Mouse (Mus musculus) limb, embryonic 13.5 days (tissue): ENCODE results near the gene Myh9. TPM values are rescaled to one million over a fixed set of nuclear protein-coding genes. Genes with fewer than 3 reads are reported as not detected.
A peak's percentile ranks its signal among the peaks of the same experiment; 100 is the strongest.

Experiments
- ATAC-seq: fragments of 200-750 bp; cut with Nextera tagmentation; 2 replicates; pipeline ENCODE4 v1.8.0; 2017; ENCODE audit warnings: low read depth, moderate number of reproducible peaks, moderate TSS enrichment; ENCODE audit not compliant: low FRiP score
- H3K27ac ChIP-seq: fragments of 300-500 bp; sonication (generic); 2 replicates; pipeline ENCODE4 v1.5.1; 2015; ENCODE audit warnings: inconsistent platforms, mild to moderate bottlenecking, moderate library complexity
- H3K27me3 ChIP-seq: fragments of 300-500 bp; sonication (generic); 2 replicates; pipeline ENCODE4 v1.6.1; 2015; ENCODE audit warnings: mild to moderate bottlenecking, inconsistent platforms
- H3K36me3 ChIP-seq: fragments of 300-500 bp; sonication (generic); 2 replicates; pipeline ENCODE4 v1.6.1; 2015; ENCODE audit warnings: inconsistent platforms, mild to moderate bottlenecking, moderate library complexity
- H3K4me1 ChIP-seq: fragments of 300-500 bp; sonication (generic); 2 replicates; pipeline ENCODE4 v1.6.1; 2015; ENCODE audit warnings: inconsistent platforms
- H3K4me2 ChIP-seq: fragments of 300-500 bp; sonication (generic); replicated peaks from 2 replicates; pipeline ENCODE4 v1.6.1; 2015; ENCODE audit warnings: inconsistent platforms, mild to moderate bottlenecking, moderate library complexity
- H3K4me3 ChIP-seq: fragments of 300-500 bp; sonication (generic); 2 replicates; pipeline ENCODE4 v1.5.1; 2015; ENCODE audit warnings: moderate library complexity, mild to moderate bottlenecking, inconsistent platforms
- H3K9ac ChIP-seq: fragments of 300-500 bp; sonication (generic); 2 replicates; pipeline ENCODE4 v1.6.1; 2015; ENCODE audit warnings: mild to moderate bottlenecking, inconsistent platforms
- H3K9me3 ChIP-seq: fragments of 300-500 bp; sonication (generic); 2 replicates; pipeline ENCODE4 v1.6.1; 2016; ENCODE audit warnings: inconsistent platforms
- WGBS: fragments of 180-500 bp; shearing (Covaris S2); methylation state at CpG from one replicate; pipeline ENCODE4 v1.1.7; 2015; 5-methylcytosine and 5-hydroxymethylcytosine counted together
- polyA plus RNA-seq: library from polyadenylated mRNA; unstranded; fragments of >200 nt; fragmentation: Nextera tagmentation; extraction: Ambion mirVana; gene quantifications from 2 replicates; pipeline ENCODE4 v1.2.1, GENCODE M21; 2015

Gene Myh9
- polyA plus RNA-seq, 1 experiment from 2014 or later, result 38.1 TPM

- Histone ChIP-seq H3K27ac (no peak overlapping the region; the same call in 1 of the 2 replicates), H3K9me3 (no peaks in the 10 kb centered on the region), H3K4me3 (no peak overlapping the region), H3K36me3 (0 out of 2 replicates have a peak, but pooled peaks cover 6% of the 10 kb centered on the region), H3K4me2 (no peak overlapping the region), H3K4me1 (peaks cover 45% of the 10 kb centered on the region), H3K9ac (no peak overlapping the region), H3K27me3 (no peaks in the 10 kb centered on the region)
- no peak for ATAC-seq
- WGBS, result 82% methylated on average over 8 of the region's 8 CpGs
Measured at GRCm38 (mm10) chr15:77831754-77832457, 10.1 kb downstream of the Myh9 start.

- Histone ChIP-seq H3K4me2 (no peak overlapping the region), H3K27ac (peak overlapping the region; percentile 6; the same call in 1 of the 2 replicates), H3K27me3 (no peaks in the 10 kb centered on the region), H3K4me3 (no peak overlapping the region), H3K4me1 (peaks cover 38% of the 10 kb centered on the region), H3K9me3 (no peaks in the 10 kb centered on the region), H3K36me3 (0 out of 2 replicates have a peak, but pooled peaks cover 6% of the 10 kb centered on the region), H3K9ac (no peak overlapping the region)
- no peak for ATAC-seq
- WGBS, result 87% methylated on average over 2 of the region's 2 CpGs
Measured at GRCm38 (mm10) chr15:77831138-77831579, 10.8 kb downstream of the Myh9 start.

- H3K27me3 ChIP-seq, result no peaks in the 10 kb centered on the region
- no peak overlapping the region for H3K4me2 ChIP-seq
- H3K27ac ChIP-seq, result peak overlapping the region; percentile 6; the same call in 1 of the 2 replicates
- H3K9ac ChIP-seq, result no peak overlapping the region
- H3K36me3 ChIP-seq, result 0 out of 2 replicates have a peak, but pooled peaks cover 6% of the 10 kb centered on the region
- WGBS, result 81% methylated on average over 5 of the region's 5 CpGs
- H3K9me3 ChIP-seq, result no peaks in the 10 kb centered on the region
- ATAC-seq, result no peak
- no peak overlapping the region for H3K4me3 ChIP-seq
- H3K4me1 ChIP-seq, result peaks cover 32% of the 10 kb centered on the region
Measured at GRCm38 (mm10) chr15:77830481-77831137, 11.4 kb downstream of the Myh9 start.

- Histone ChIP-seq H3K4me1 (peaks cover 23% of the 10 kb centered on the region), H3K4me2 (no peak overlapping the region), H3K4me3 (no peak overlapping the region), H3K9me3 (no peaks in the 10 kb centered on the region), H3K27me3 (no peaks in the 10 kb centered on the region), H3K27ac (no peak overlapping the region; the same call in 1 of the 2 replicates), H3K36me3 (0 out of 2 replicates have a peak, but pooled peaks cover 6% of the 10 kb centered on the region), H3K9ac (no peak overlapping the region)
- 83% methylated on average over 2 of the region's 2 CpGs for WGBS
- no peak for ATAC-seq
Measured at GRCm38 (mm10) chr15:77829542-77829941, 12.4 kb downstream of the Myh9 start.

- no peaks in the 10 kb centered on the region for H3K27me3 ChIP-seq
- ATAC-seq, result no peak
- H3K4me1 ChIP-seq, result peaks cover 23% of the 10 kb centered on the region
- no peak overlapping the region for H3K9ac ChIP-seq
- no peak overlapping the region for H3K27ac ChIP-seq
- 0 out of 2 replicates have a peak, but pooled peaks cover 6% of the 10 kb centered on the region for H3K36me3 ChIP-seq
- no peaks in the 10 kb centered on the region for H3K9me3 ChIP-seq
- no peak overlapping the region for H3K4me2 ChIP-seq
- H3K4me3 ChIP-seq, result no peak overlapping the region
- WGBS, result 91% methylated on average over 6 of the region's 6 CpGs
Measured at GRCm38 (mm10) chr15:77828910-77829309, 13.1 kb downstream of the Myh9 start.

GRCm38 (mm10) chr15:77828242-77828641 is 13.7 kb downstream of the Myh9 start:
- Histone ChIP-seq H3K4me1 (peaks cover 29% of the 10 kb centered on the region), H3K27ac (peak overlapping the region; percentile 28; the same call in 1 of the 2 replicates), H3K9me3 (no peaks in the 10 kb centered on the region), H3K4me2 (no peak overlapping the region), H3K4me3 (no peak overlapping the region), H3K9ac (no peak overlapping the region), H3K36me3 (0 out of 2 replicates have a peak, but pooled peaks cover 6% of the 10 kb centered on the region), H3K27me3 (no peaks in the 10 kb centered on the region)
- ATAC-seq, result no peak
- 88% methylated on average over 12 of the region's 12 CpGs for WGBS

GRCm38 (mm10) chr15:77827794-77828193 is 14.2 kb downstream of the Myh9 start:
- Histone ChIP-seq H3K27me3 (no peaks in the 10 kb centered on the region), H3K4me2 (peak overlapping the region; percentile 14; the same call in 1 of the 2 replicates), H3K36me3 (0 out of 2 replicates have a peak, but pooled peaks cover 6% of the 10 kb centered on the region), H3K4me3 (no peak overlapping the region), H3K4me1 (peaks cover 33% of the 10 kb centered on the region), H3K27ac (peak overlapping the region; percentile 28; the same call in 1 of the 2 replicates), H3K9ac (no peak overlapping the region), H3K9me3 (no peaks in the 10 kb centered on the region)
- 21% methylated on average over 6 of the region's 6 CpGs for WGBS
- no peak for ATAC-seq

GRCm38 (mm10) chr15:77827379-77827778 is 14.6 kb downstream of the Myh9 start:
- Histone ChIP-seq H3K9me3 (no peaks in the 10 kb centered on the region), H3K27me3 (no peaks in the 10 kb centered on the region), H3K9ac (0 out of 2 replicates have a peak overlapping the region, but pooled peaks have one; percentile 19), H3K4me3 (no peak overlapping the region), H3K4me1 (peaks cover 36% of the 10 kb centered on the region), H3K4me2 (peak overlapping the region; percentile 14), H3K36me3 (0 out of 2 replicates have a peak, but pooled peaks cover 3% of the 10 kb centered on the region), H3K27ac (peak overlapping the region; percentile 73)
- ATAC-seq, result no peak
- 20% methylated on average over 7 of the region's 7 CpGs for WGBS

GRCm38 (mm10) chr15:77825382-77825781 is 16.6 kb downstream of the Myh9 start:
- no peak overlapping the region for H3K27ac ChIP-seq
- 95% methylated on average over 1 of the region's 1 CpGs for WGBS
- no peak overlapping the region for H3K9ac ChIP-seq
- H3K9me3 ChIP-seq, result no peaks in the 10 kb centered on the region
- no peak for ATAC-seq
- no peaks in the 10 kb centered on the region for H3K36me3 ChIP-seq
- H3K27me3 ChIP-seq, result no peaks in the 10 kb centered on the region
- peaks cover 56% of the 10 kb centered on the region for H3K4me1 ChIP-seq
- H3K4me2 ChIP-seq, result no peak overlapping the region
- H3K4me3 ChIP-seq, result no peak overlapping the region

- H3K4me3 ChIP-seq, result no peak overlapping the region
- no peaks in the 10 kb centered on the region for H3K27me3 ChIP-seq
- no peak overlapping the region for H3K4me2 ChIP-seq
- H3K27ac ChIP-seq, result no peak overlapping the region
- no peak overlapping the region for H3K9ac ChIP-seq
- peaks cover 65% of the 10 kb centered on the region for H3K4me1 ChIP-seq
- H3K9me3 ChIP-seq, result no peaks in the 10 kb centered on the region
- H3K36me3 ChIP-seq, result no peaks in the 10 kb centered on the region
- ATAC-seq, result no peak
- WGBS, result 82% methylated on average over 1 of the region's 1 CpGs
Measured at GRCm38 (mm10) chr15:77824321-77824720, 17.7 kb downstream of the Myh9 start.

GRCm38 (mm10) chr15:77823634-77824033 is 18.3 kb downstream of the Myh9 start:
- no peak overlapping the region for H3K9ac ChIP-seq
- H3K4me1 ChIP-seq, result peaks cover 70% of the 10 kb centered on the region
- no peak overlapping the region for H3K4me3 ChIP-seq
- no peak overlapping the region for H3K4me2 ChIP-seq
- H3K9me3 ChIP-seq, result no peaks in the 10 kb centered on the region
- WGBS, result 77% methylated on average over 3 of the region's 3 CpGs
- no peak for ATAC-seq
- no peaks in the 10 kb centered on the region for H3K36me3 ChIP-seq
- H3K27ac ChIP-seq, result peak overlapping the region; percentile 39; the same call in 1 of the 2 replicates
- no peaks in the 10 kb centered on the region for H3K27me3 ChIP-seq

- Histone ChIP-seq H3K9ac (0 out of 2 replicates have a peak overlapping the region, but pooled peaks have one; percentile 25), H3K4me3 (no peak overlapping the region), H3K27me3 (no peaks in the 10 kb centered on the region), H3K4me2 (no peak overlapping the region), H3K27ac (peak overlapping the region; percentile 39; the same call in 1 of the 2 replicates), H3K4me1 (peaks cover 72% of the 10 kb centered on the region), H3K9me3 (no peaks in the 10 kb centered on the region), H3K36me3 (no peaks in the 10 kb centered on the region)
- no peak for ATAC-seq
- 75% methylated on average over 6 of the region's 6 CpGs for WGBS
Measured at GRCm38 (mm10) chr15:77823196-77823595, 18.8 kb downstream of the Myh9 start.
